Mouse (Mus musculus): Measurements from ENCODE around the gene Ube2d3. TPM values are rescaled to one million over a fixed set of nuclear protein-coding genes. Genes with fewer than 3 reads are reported as not detected.
"Not testable (repeated sequence)": the region's sequence is repeated elsewhere in the genome, so short reads cannot be mapped to it uniquely, and the experiment has no call there.

The Ube2d3 gene
- polyA plus RNA-seq, 1 experiment from 2014 or later: 565 TPM

- 2% methylated on average over 48 of the region's 48 CpGs for WGBS
These were observed 47.4 kb downstream of the Ube2d3 start, which contains the start of gene Manba for GRCm38 (mm10) chr3:135485128-135485899. Gene Manba (plus strand): TSS chr3:135485611.

GRCm38 (mm10) chr3:135485900-135486241, 47.9 kb downstream of the Ube2d3 start:
- Histone ChIP-seq H3K9me3 (no peaks in the 10 kb centered on the region), H3K27me3 (ENCODE audit: poor library complexity, severe bottlenecking) (peaks cover 12% of the 10 kb centered on the region; the same call in 1 of the 2 replicates), H3K4me3 (peak overlapping the region; percentile 73), H3K36me3 (replicated peaks) (no peaks in the 10 kb centered on the region), H3K27ac (peak overlapping the region; percentile 73), H3K4me1 (peaks cover 15% of the 10 kb centered on the region)
- no peak for DNase-seq (ENCODE audit: extremely low spot score, low spot score)
- 22% methylated on average over 9 of the region's 9 CpGs for WGBS

More at GRCm38 (mm10) chr3:135485128-135485899, 47.4 kb downstream of the Ube2d3 start, which contains the start of gene Manba:
- Histone ChIP-seq H3K27ac (peak within 1 kb of the TSS; percentile 73), H3K4me3 (peak within 1 kb of the TSS; percentile 73), H3K9me3 (no peaks in the 10 kb centered on the region), H3K27me3 (ENCODE audit: poor library complexity, severe bottlenecking) (peaks cover 12% of the 10 kb centered on the region; the same call in 1 of the 2 replicates), H3K36me3 (replicated peaks) (no peaks in the 10 kb centered on the region), H3K4me1 (peaks cover 15% of the 10 kb centered on the region)
- DNase-seq (ENCODE audit: extremely low spot score, low spot score): peak; percentile 73

- Histone ChIP-seq H3K9me3 (no peaks in the 10 kb centered on the region), H3K4me1 (peaks cover 15% of the 10 kb centered on the region), H3K27me3 (ENCODE audit: poor library complexity, severe bottlenecking) (peaks cover 12% of the 10 kb centered on the region; the same call in 1 of the 2 replicates), H3K27ac (no peak overlapping the region), H3K36me3 (replicated peaks) (no peaks in the 10 kb centered on the region), H3K4me3 (peak overlapping the region; percentile 73)
- 88% methylated on average over 5 of the region's 5 CpGs for WGBS
- no peak for DNase-seq (ENCODE audit: extremely low spot score, low spot score)
These were observed 48.4 kb downstream of the Ube2d3 start for GRCm38 (mm10) chr3:135486351-135486750.

- no peak overlapping the region for H3K27ac ChIP-seq
- no peak for DNase-seq (ENCODE audit: extremely low spot score, low spot score)
- WGBS: 93% methylated on average over 4 of the region's 4 CpGs
- peaks cover 12% of the 10 kb centered on the region; the same call in 1 of the 2 replicates for H3K27me3 ChIP-seq (ENCODE audit: poor library complexity, severe bottlenecking)
- no peaks in the 10 kb centered on the region for H3K9me3 ChIP-seq
- no peaks in the 10 kb centered on the region for H3K36me3 ChIP-seq (replicated peaks)
- peaks cover 15% of the 10 kb centered on the region for H3K4me1 ChIP-seq
- no peak overlapping the region for H3K4me3 ChIP-seq
These were observed 49.9 kb downstream of the Ube2d3 start for GRCm38 (mm10) chr3:135487803-135488202.

- Histone ChIP-seq H3K27ac (no peak overlapping the region), H3K36me3 (replicated peaks) (no peaks in the 10 kb centered on the region), H3K4me3 (no peak overlapping the region), H3K4me1 (peaks cover 13% of the 10 kb centered on the region), H3K9me3 (no peaks in the 10 kb centered on the region), H3K27me3 (ENCODE audit: poor library complexity, severe bottlenecking) (0 out of 2 replicates have a peak, but pooled peaks cover under 1% of the 10 kb centered on the region)
- DNase-seq (ENCODE audit: extremely low spot score, low spot score): no peak
- WGBS: 91% methylated on average over 5 of the region's 5 CpGs
These were observed 52.0 kb downstream of the Ube2d3 start for GRCm38 (mm10) chr3:135489865-135490520.

GRCm38 (mm10) chr3:135491102-135491501, 53.2 kb downstream of the Ube2d3 start:
- Histone ChIP-seq H3K27ac (no peak overlapping the region), H3K27me3 (ENCODE audit: poor library complexity, severe bottlenecking) (no peaks in the 10 kb centered on the region)
- 91% methylated on average over 6 of the region's 6 CpGs for WGBS

GRCm38 (mm10) chr3:135493320-135493719, 55.4 kb downstream of the Ube2d3 start:
- not testable (repeated sequence) for H3K27me3 ChIP-seq (ENCODE audit: poor library complexity, severe bottlenecking); H3K36me3 ChIP-seq (replicated peaks); H3K27ac ChIP-seq; H3K9me3 ChIP-seq; DNase-seq (ENCODE audit: extremely low spot score, low spot score); H3K4me3 ChIP-seq; H3K4me1 ChIP-seq
- 95% methylated on average over 7 of the region's 7 CpGs for WGBS

More at GRCm38 (mm10) chr3:135491102-135491501, 53.2 kb downstream of the Ube2d3 start:
- DNase-seq (ENCODE audit: extremely low spot score, low spot score): no peak
- no peak overlapping the region for H3K4me3 ChIP-seq
- no peaks in the 10 kb centered on the region for H3K9me3 ChIP-seq
- no peaks in the 10 kb centered on the region for H3K36me3 ChIP-seq (replicated peaks)
- H3K4me1 ChIP-seq: peaks cover 3% of the 10 kb centered on the region

GRCm38 (mm10) chr3:135497956-135498355, 60.0 kb downstream of the Ube2d3 start:
- 89% methylated on average over 4 of the region's 4 CpGs for WGBS
- not testable (repeated sequence) for H3K27ac ChIP-seq; H3K4me1 ChIP-seq; H3K27me3 ChIP-seq (ENCODE audit: poor library complexity, severe bottlenecking); DNase-seq (ENCODE audit: extremely low spot score, low spot score); H3K4me3 ChIP-seq; H3K9me3 ChIP-seq; H3K36me3 ChIP-seq (replicated peaks)

GRCm38 (mm10) chr3:135498891-135499290, 60.9 kb downstream of the Ube2d3 start:
- 90% methylated on average over 5 of the region's 5 CpGs for WGBS
- no peaks in the 10 kb centered on the region for H3K36me3 ChIP-seq (replicated peaks)
- no peaks in the 10 kb centered on the region for H3K27me3 ChIP-seq (ENCODE audit: poor library complexity, severe bottlenecking)
- H3K9me3 ChIP-seq: peaks cover 7% of the 10 kb centered on the region; the same call in 1 of the 2 replicates
- no peak overlapping the region for H3K27ac ChIP-seq
- no peak for DNase-seq (ENCODE audit: extremely low spot score, low spot score)
- no peak overlapping the region for H3K4me3 ChIP-seq
- H3K4me1 ChIP-seq: no peaks in the 10 kb centered on the region

GRCm38 (mm10) chr3:135503160-135503559, 65.2 kb downstream of the Ube2d3 start:
- H3K36me3 ChIP-seq (replicated peaks): no peaks in the 10 kb centered on the region
- no peak overlapping the region for H3K27ac ChIP-seq
- no peaks in the 10 kb centered on the region for H3K27me3 ChIP-seq (ENCODE audit: poor library complexity, severe bottlenecking)
- no peaks in the 10 kb centered on the region for H3K4me1 ChIP-seq
- H3K4me3 ChIP-seq: no peak overlapping the region
- no peak for DNase-seq (ENCODE audit: extremely low spot score, low spot score)
- 92% methylated on average over 5 of the region's 5 CpGs for WGBS
- H3K9me3 ChIP-seq: peaks cover 4% of the 10 kb centered on the region; the same call in 1 of the 2 replicates

GRCm38 (mm10) chr3:135505369-135505909, 67.5 kb downstream of the Ube2d3 start:
- H3K36me3 ChIP-seq (replicated peaks): no peaks in the 10 kb centered on the region
- no peaks in the 10 kb centered on the region for H3K27me3 ChIP-seq (ENCODE audit: poor library complexity, severe bottlenecking)
- H3K27ac ChIP-seq: no peak overlapping the region
- DNase-seq (ENCODE audit: extremely low spot score, low spot score): peak; percentile 33
- H3K4me1 ChIP-seq: no peaks in the 10 kb centered on the region
- no peaks in the 10 kb centered on the region for H3K9me3 ChIP-seq
- no peak overlapping the region for H3K4me3 ChIP-seq
- 62% methylated on average over 10 of the region's 10 CpGs for WGBS

- Histone ChIP-seq H3K9me3 (no peaks in the 10 kb centered on the region), H3K4me3 (no peak overlapping the region), H3K36me3 (replicated peaks) (no peaks in the 10 kb centered on the region), H3K27me3 (ENCODE audit: poor library complexity, severe bottlenecking) (no peaks in the 10 kb centered on the region), H3K27ac (no peak overlapping the region), H3K4me1 (no peaks in the 10 kb centered on the region)
- WGBS: 84% methylated on average over 13 of the region's 13 CpGs
- no peak for DNase-seq (ENCODE audit: extremely low spot score, low spot score)
These were observed 68.0 kb downstream of the Ube2d3 start for GRCm38 (mm10) chr3:135505916-135506482.

Measured in forebrain, embryonic 10.5 days (tissue).